Mouse (Mus musculus) mammary gland, adult 2 months (tissue): ENCODE data around the gene Mapkapk3. TPM values are rescaled to one million over a fixed set of nuclear protein-coding genes. Genes with fewer than 3 reads are reported as not detected.

Experiments
- polyA plus RNA-seq: library from polyadenylated mRNA; depleted of rRNA; stranded (reverse); fragments of >200 nt; gene quantifications from 2 replicates; pipeline ENCODE4 v1.2.3, GENCODE M21; 2012; ENCODE audit warnings: low replicate concordance; rRNA removed

Gene Mapkapk3
- 40.3 and 58.0 TPM in 2 replicates for polyA plus RNA-seq

DNA sequence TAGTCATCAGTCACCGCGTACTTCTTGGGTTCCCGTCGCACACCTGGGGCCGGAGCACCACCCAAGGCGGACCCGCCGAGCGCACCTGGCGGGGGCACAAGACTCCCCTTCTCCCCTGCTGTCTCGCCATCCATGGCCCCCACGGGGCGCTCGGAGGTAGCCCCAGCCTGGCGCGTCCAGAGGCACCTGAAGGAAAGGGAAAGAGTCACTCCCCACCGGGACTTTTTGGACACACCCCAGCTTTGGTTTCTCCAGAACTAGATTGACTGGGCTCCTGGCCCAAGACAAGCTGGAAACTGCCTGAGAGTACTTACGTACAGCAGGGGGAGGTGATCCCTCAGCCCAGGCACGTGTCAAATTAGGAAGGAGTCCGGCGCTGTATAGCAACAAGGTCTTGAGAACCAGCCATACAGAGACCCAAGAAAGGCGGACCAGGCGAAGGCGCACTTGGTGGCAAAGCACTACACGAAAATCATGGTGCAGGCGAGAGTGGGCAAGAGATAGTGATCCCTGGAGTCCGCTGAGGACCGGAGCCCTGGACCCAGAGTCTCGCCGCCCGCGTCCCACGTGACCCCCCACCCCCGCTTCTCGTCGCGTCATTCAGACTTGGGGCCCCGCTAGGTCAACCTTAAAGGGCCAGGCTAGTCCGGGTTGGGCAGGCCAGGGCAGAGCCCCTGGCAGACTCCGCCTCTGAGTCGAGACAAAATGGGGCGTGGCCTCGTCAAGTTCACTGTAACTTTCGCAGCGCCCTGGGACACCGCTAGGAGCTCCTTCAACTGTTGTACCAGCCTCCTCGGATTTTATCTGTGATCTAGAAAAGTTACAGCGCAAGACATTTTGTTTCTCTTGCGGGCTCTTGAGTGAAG, at the start of gene Mapkapk3:
TSS of gene Mapkapk3 (minus strand) at position 667 of the 866 bp plus-strand sequence.

GRCm38 (mm10) chr9:107338172-107338883, 48.7 kb upstream of the Mapkapk3 start, which contains the start of gene Hemk1:
Hemk1 (minus strand) TSS chr9:107338350.

GRCm38 (mm10) chr9:107296016-107296040, 6.2 kb upstream of the Mapkapk3 start, which contains the start of gene Cish:
Cish (plus strand) TSS chr9:107296026.

GRCm38 (mm10) chr9:107231539-107232139, 58.0 kb downstream of the Mapkapk3 start, which contains the start of gene Dock3:
Dock3 (minus strand) TSS chr9:107231909.

Other genes starting within 250 kb of the Mapkapk3 start
- 0.03 and 0.04 TPM in 2 replicates for gene Dock3, start 58.0 kb downstream of the Mapkapk3 start, polyA plus RNA-seq
- 62.7 and 72.5 TPM in 2 replicates for gene Cish, start 6.1 kb upstream of the Mapkapk3 start, polyA plus RNA-seq
- 25.1 and 54.0 TPM in 2 replicates for gene Hemk1, start 48.5 kb upstream of the Mapkapk3 start, polyA plus RNA-seq
- gene 6430571L13Rik, start 50.7 kb upstream of the Mapkapk3 start, polyA plus RNA-seq = 1.6 and 10.8 TPM in 2 replicates
- gene Cacna2d2, start 109.7 kb upstream of the Mapkapk3 start, polyA plus RNA-seq = 1.1 TPM in 2 replicates
- gene Tmem115, start 244.1 kb upstream of the Mapkapk3 start, polyA plus RNA-seq = 52.8 and 69.9 TPM in 2 replicates